Mouse (Mus musculus) hindbrain, postnatal 0 days (tissue): ENCODE data around the gene Zfp992. TPM values are rescaled to one million over a fixed set of nuclear protein-coding genes. Genes with fewer than 3 reads are reported as not detected.
"Not testable (repeated sequence)": the region's sequence is repeated elsewhere in the genome, so short reads cannot be mapped to it uniquely, and the experiment has no call there.

Experiments used
- ATAC-seq: fragments of 200-750 bp; cut with Nextera tagmentation; 2 replicates; pipeline ENCODE4 v1.8.0; 2017; ENCODE audit warnings: mild to moderate bottlenecking, moderate TSS enrichment, moderate library complexity
- DNase-seq: peaks from one replicate; pipeline ENCODE4 v3.0.0-alpha.2; 2015; ENCODE audit warnings: low spot score
- H3K27ac ChIP-seq: fragments of 300-500 bp; sonication (generic); 2 replicates; pipeline ENCODE4 v1.5.1; 2014; ENCODE audit warnings: mild to moderate bottlenecking
- H3K27me3 ChIP-seq: fragments of 300-500 bp; sonication (generic); 2 replicates; pipeline ENCODE4 v1.6.1; 2014; ENCODE audit warnings: low read length, mixed read lengths; ENCODE audit not compliant: insufficient read depth
- H3K36me3 ChIP-seq: fragments of 300-500 bp; sonication (generic); 2 replicates; pipeline ENCODE4 v1.6.1; 2014; ENCODE audit warnings: low read length, mixed read lengths; ENCODE audit not compliant: insufficient read depth
- H3K4me1 ChIP-seq: fragments of 300-500 bp; sonication (generic); 2 replicates; pipeline ENCODE4 v1.6.1; 2014; ENCODE audit warnings: antibody characterized with exemption, low read length, mixed read lengths; ENCODE audit not compliant: insufficient read depth
- H3K4me2 ChIP-seq: fragments of 300-500 bp; sonication (generic); 2 replicates; pipeline ENCODE4 v1.6.1; 2014; ENCODE audit warnings: low read depth, mild to moderate bottlenecking, low read length, moderate library complexity, mixed read lengths
- H3K4me3 ChIP-seq: fragments of 300-500 bp; sonication (generic); 2 replicates; pipeline ENCODE4 v1.5.1; 2014; ENCODE audit warnings: low read length
- H3K9ac ChIP-seq: fragments of 300-500 bp; sonication (generic); replicated peaks from 2 replicates; pipeline ENCODE4 v1.6.1; 2014; ENCODE audit warnings: mild to moderate bottlenecking, low read length, moderate library complexity, mixed read lengths
- H3K9me3 ChIP-seq: fragments of 300-500 bp; sonication (generic); 2 replicates; pipeline ENCODE4 v1.6.1; 2016; ENCODE audit warnings: low read length, mixed read lengths
- CTCF ChIP-seq: IDR thresholded peaks from 2 replicates; pipeline ENCODE4 v1.5.1; 2016; ENCODE audit warnings: antibody characterized with exemption, control low read depth, low read depth
- WGBS: fragments of 180-500 bp; shearing (Covaris S2); extraction: QIAGEN DNeasy Blood & Tissue Kit; methylation state at CpG from one replicate; pipeline ENCODE4 v1.1.7; 2014; 5-methylcytosine and 5-hydroxymethylcytosine counted together
- polyA plus RNA-seq: library from polyadenylated mRNA; unstranded; fragments of >200 nt; fragmentation: Nextera tagmentation; extraction: Ambion mirVana; gene quantifications from 2 replicates; pipeline ENCODE4 v1.2.1, GENCODE M21; 2015
- total RNA-seq: library from RNA; depleted of rRNA; stranded (reverse); fragments of >200 nt; gene quantifications from 2 replicates; pipeline ENCODE4 v1.2.3, GENCODE M21; 2014

Zfp992 gene
- total and polyA plus RNA-seq, 2 experiments from 2014 or later: 1.6 to 3.0 TPM

DNA sequence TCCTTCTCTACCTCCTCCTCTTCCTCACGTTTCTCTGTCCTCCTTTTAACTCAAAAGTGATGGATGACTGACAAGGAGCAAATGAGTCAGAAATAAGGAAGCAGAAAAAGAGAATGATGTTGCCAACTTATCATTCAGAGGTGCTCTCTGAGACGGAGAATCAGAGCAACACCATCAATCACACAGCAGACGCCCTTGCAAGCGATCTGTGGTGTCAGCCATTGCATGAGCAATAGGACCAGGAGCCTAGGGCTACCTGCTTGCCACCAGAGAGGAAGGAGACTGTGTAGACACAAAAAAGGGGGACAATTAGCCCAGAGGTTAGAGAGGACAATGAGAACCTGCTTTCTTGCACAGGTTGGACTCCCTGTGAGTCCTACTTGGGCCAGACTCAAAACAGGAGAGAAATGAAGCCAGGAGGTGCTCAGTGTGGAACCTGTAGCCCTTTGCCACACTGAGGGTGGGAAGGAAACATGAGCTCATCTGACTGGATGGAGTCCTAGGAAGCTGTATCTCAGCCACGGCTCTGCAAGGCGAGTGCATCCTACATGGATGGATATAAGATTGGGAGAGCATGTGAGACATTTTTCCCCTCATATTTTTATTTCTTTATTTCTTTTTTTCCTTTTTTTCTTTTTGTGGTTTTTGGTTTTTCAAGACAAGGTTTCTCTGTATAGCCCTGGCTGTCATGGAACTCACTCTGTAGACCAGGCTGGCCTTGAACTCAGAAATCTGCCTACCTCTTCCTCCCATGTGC lies 36.5 kb downstream of the Zfp992 start:
- not testable (repeated sequence) for H3K9ac ChIP-seq, H3K27me3 ChIP-seq, DNase-seq, H3K4me1 ChIP-seq, ATAC-seq, H3K4me2 ChIP-seq, H3K36me3 ChIP-seq, H3K27ac ChIP-seq, H3K4me3 ChIP-seq
- WGBS: 74% methylated on average over 6 of the region's 6 CpGs
- peaks cover 62% of the 10 kb centered on the region for H3K9me3 ChIP-seq

DNA sequence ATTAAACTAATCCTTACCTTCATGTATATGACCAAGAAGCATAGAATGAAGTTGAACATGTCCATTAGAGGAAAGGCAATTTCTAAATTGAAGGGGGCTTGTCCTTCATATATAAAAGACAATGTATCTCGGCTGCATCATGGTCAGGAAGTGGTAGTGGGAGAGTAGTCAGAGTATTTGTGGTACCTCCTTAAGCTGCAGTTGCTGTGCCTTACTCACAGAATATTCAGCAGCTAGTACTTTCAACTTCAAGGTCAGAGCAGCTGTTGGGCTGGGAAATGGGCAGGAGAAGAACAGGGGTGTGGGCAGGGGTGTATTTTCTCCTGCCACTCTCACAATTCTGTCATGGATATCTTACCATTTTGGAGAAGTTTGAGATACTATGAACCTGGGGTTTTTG lies 37.9 kb downstream of the Zfp992 start:
- not testable (repeated sequence) for H3K9ac ChIP-seq, ATAC-seq, H3K4me2 ChIP-seq, H3K36me3 ChIP-seq, H3K27ac ChIP-seq, H3K4me3 ChIP-seq, H3K27me3 ChIP-seq, DNase-seq, H3K4me1 ChIP-seq
- peaks cover 53% of the 10 kb centered on the region for H3K9me3 ChIP-seq
- WGBS: 71% methylated on average over 1 of the region's 1 CpGs

DNA sequence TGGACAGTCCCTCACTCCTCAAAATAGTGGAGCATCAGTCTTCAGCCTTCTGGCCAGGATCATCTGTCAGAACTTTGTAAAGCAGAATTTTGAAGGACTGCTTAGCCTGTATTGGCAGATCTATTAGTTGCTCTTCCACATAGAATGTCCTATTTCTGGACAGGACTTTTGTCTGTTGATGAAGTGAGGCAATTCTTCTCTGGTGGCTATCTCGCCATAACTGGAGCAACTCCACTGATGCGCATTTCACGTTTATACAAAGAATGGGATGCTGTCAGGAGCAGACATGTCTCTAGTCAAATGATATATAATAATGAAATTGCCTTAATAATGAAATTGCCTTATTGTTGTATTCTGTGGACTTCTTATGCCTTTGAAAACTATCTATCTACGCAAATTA lies 40.4 kb downstream of the Zfp992 start:
- 78% methylated on average over 4 of the region's 4 CpGs for WGBS
- not testable (repeated sequence) for H3K4me2 ChIP-seq, H3K9ac ChIP-seq, DNase-seq, H3K27me3 ChIP-seq, H3K4me3 ChIP-seq, H3K36me3 ChIP-seq, H3K27ac ChIP-seq, ATAC-seq, H3K4me1 ChIP-seq
- peaks cover 57% of the 10 kb centered on the region for H3K9me3 ChIP-seq

DNA sequence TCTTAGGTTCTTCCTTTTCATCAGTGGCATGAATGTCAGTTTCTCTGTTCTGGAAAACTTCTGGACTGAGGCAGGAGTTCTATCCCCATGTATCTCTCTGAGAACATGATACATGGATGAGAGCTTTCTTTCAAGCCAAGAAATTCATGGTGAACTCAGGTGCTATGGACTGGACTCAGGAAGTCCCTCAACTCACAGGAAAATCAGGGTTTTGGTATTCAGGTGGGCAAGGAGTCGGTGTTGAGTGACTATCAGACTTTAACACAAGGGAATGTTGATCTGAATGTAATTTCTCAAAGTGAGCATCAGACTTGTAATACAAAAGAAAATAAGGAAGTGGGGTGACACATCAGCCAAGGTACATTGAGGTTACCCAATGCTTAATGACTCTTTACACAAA lies 43.2 kb downstream of the Zfp992 start:
- not testable (repeated sequence) for H3K9ac ChIP-seq, H3K4me2 ChIP-seq, H3K36me3 ChIP-seq, H3K4me1 ChIP-seq, H3K4me3 ChIP-seq, H3K27ac ChIP-seq, H3K27me3 ChIP-seq, ATAC-seq, DNase-seq
- WGBS: 84% methylated on average over 1 of the region's 1 CpGs
- H3K9me3 ChIP-seq: peaks cover 54% of the 10 kb centered on the region

DNA sequence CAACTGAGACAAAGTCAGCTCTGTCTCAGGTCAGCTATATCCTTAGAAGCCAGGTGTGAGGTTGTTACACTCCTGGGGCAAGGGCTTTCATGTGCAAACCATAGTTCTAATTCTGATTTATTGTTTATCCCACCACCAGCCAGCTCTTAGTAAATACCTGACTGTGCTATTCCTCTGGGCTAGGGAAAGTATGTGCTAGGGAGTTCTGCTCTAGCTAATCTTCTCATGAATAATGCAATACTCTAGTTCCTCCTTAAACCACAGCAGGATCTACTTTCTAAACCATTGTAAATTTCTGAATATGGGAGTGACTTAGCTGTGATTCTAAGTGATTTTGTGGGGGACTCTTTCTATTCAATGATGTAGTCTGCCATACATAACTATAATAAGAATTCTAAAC lies 43.6 kb downstream of the Zfp992 start:
- ATAC-seq: no peak

DNA sequence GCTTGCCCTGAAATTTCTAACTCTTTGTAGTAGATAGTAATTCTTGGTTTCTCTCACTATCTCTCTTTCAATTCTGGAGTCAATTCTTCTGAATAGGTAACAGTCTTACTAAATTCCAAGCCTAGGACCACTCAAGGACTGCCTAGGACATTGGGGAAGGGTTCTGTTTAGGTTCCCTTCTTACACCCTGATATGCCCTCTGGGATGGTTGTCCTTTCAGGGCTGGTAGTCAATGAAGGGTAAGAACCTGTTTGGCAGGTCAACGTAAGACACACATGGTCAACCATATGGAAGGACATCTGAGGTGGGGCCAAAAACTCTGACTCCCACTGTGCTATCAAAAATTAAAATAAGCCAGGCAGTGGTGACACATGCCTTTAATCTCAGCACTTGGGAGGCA lies 44.0 kb downstream of the Zfp992 start:
- H3K9ac ChIP-seq: no peak overlapping the region
- no peak for TF ChIP-seq CTCF
- no peak overlapping the region for H3K4me3 ChIP-seq
- no peaks in the 10 kb centered on the region for H3K36me3 ChIP-seq
- no peaks in the 10 kb centered on the region for H3K4me1 ChIP-seq
- no peak overlapping the region for H3K4me2 ChIP-seq
- H3K27ac ChIP-seq: no peak overlapping the region
- WGBS: 41% methylated on average over 1 of the region's 1 CpGs
- peaks cover 57% of the 10 kb centered on the region for H3K9me3 ChIP-seq
- ATAC-seq (no peak), DNase-seq (peak; percentile 2)
- H3K27me3 ChIP-seq: no peaks in the 10 kb centered on the region

More for the DNA sequence above, 43.6 kb downstream of the Zfp992 start:
- no peak for TF ChIP-seq CTCF
- no peaks in the 10 kb centered on the region for H3K36me3 ChIP-seq
- no peak overlapping the region for H3K27ac ChIP-seq
- no peak overlapping the region for H3K4me3 ChIP-seq
- no peaks in the 10 kb centered on the region for H3K4me1 ChIP-seq
- H3K9me3 ChIP-seq: peaks cover 54% of the 10 kb centered on the region
- H3K27me3 ChIP-seq: no peaks in the 10 kb centered on the region
- H3K4me2 ChIP-seq: no peak overlapping the region
- no peak overlapping the region for H3K9ac ChIP-seq
- no peak for DNase-seq

DNA sequence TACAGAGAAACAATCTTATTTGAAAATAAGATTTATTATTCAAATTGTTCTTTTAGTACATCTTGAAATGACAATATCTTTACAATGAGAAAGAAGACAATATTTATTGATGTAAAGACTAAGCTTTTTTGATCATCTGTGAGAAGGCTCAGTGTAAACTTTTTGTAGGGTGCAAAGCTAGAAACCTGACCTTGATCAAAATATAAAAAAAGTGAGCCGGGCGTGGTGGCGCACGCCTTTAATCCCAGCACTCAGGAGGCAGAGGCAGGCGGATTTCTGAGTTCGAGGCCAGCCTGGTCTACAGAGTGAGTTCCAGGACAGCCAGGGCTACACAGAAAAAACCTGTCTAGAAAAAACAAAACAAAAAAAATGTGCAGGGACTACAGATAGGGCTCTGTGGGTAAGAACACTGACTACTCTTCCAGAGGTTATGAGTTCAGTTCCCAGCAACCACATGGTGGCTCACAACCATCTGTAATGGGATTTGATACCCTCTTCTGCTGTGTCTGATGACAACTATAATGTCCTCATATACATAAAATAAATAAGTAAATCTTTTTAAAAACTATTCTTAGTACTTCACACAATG lies 44.6 kb downstream of the Zfp992 start:
- H3K4me3 ChIP-seq, H3K36me3 ChIP-seq, DNase-seq, H3K27me3 ChIP-seq, H3K27ac ChIP-seq, H3K9ac ChIP-seq, H3K4me1 ChIP-seq, H3K4me2 ChIP-seq: not testable (repeated sequence)
- ATAC-seq: peak; percentile 22; the same call in 1 of the 2 replicates
- peaks cover 58% of the 10 kb centered on the region for H3K9me3 ChIP-seq
- 91% methylated on average over 6 of the region's 6 CpGs for WGBS
